Mouse (Mus musculus) midbrain, postnatal 0 days (tissue): ENCODE results near the gene Adgrl3. TPM values are rescaled to one million over a fixed set of nuclear protein-coding genes. Genes with fewer than 3 reads are reported as not detected.

ENCODE experiments used
- ATAC-seq: fragments of 200-750 bp; cut with Nextera tagmentation; 2 replicates; pipeline ENCODE4 v1.8.0; 2017; ENCODE audit warnings: moderate number of reproducible peaks, mild to moderate bottlenecking, moderate TSS enrichment, moderate library complexity; ENCODE audit not compliant: low FRiP score
- DNase-seq: peaks from one replicate; pipeline ENCODE4 v3.0.0-alpha.2; 2015; ENCODE audit warnings: low spot score
- H3K27ac ChIP-seq: fragments of 300-500 bp; sonication (generic); 2 replicates; pipeline ENCODE4 v1.5.1; 2014; ENCODE audit warnings: low read depth, mild to moderate bottlenecking, low read length, mixed read lengths
- H3K27me3 ChIP-seq: fragments of 300-500 bp; sonication (generic); 2 replicates; pipeline ENCODE4 v1.6.1; 2014; ENCODE audit warnings: low read length, control low read depth, mixed read lengths; ENCODE audit not compliant: insufficient read depth
- H3K36me3 ChIP-seq: fragments of 300-500 bp; sonication (generic); 2 replicates; pipeline ENCODE4 v1.6.1; 2014; ENCODE audit warnings: low read length, control low read depth, mixed read lengths; ENCODE audit not compliant: insufficient read depth
- H3K4me1 ChIP-seq: fragments of 300-500 bp; sonication (generic); 2 replicates; pipeline ENCODE4 v1.6.1; 2014; ENCODE audit warnings: mild to moderate bottlenecking, control low read depth, antibody characterized with exemption, low read length, mixed read lengths; ENCODE audit not compliant: insufficient read depth
- H3K4me2 ChIP-seq: fragments of 300-500 bp; sonication (generic); 2 replicates; pipeline ENCODE4 v1.6.1; 2014; ENCODE audit warnings: low read depth, mild to moderate bottlenecking, low read length, mixed read lengths; ENCODE audit not compliant: poor library complexity, severe bottlenecking
- H3K4me3 ChIP-seq: fragments of 300-500 bp; sonication (generic); 2 replicates; pipeline ENCODE4 v1.5.1; 2014; ENCODE audit warnings: low read depth, mild to moderate bottlenecking, low read length, moderate library complexity
- H3K9ac ChIP-seq: fragments of 300-500 bp; sonication (generic); replicated peaks from 2 replicates; pipeline ENCODE4 v1.6.1; 2014; ENCODE audit warnings: mild to moderate bottlenecking, low read length, moderate library complexity, mixed read lengths; ENCODE audit not compliant: poor library complexity, severe bottlenecking
- H3K9me3 ChIP-seq: fragments of 300-500 bp; sonication (generic); 2 replicates; pipeline ENCODE4 v1.6.1; 2016; ENCODE audit warnings: low read length, control low read depth
- CTCF ChIP-seq: IDR thresholded peaks from 2 replicates; pipeline ENCODE4 v1.5.1; 2016; ENCODE audit warnings: antibody characterized with exemption, mild to moderate bottlenecking
- WGBS: fragments of 180-500 bp; shearing (Covaris S2); extraction: QIAGEN DNeasy Blood & Tissue Kit; methylation state at CpG from one replicate; pipeline ENCODE4 v1.1.7; 2014; 5-methylcytosine and 5-hydroxymethylcytosine counted together
- polyA plus RNA-seq: library from polyadenylated mRNA; unstranded; fragments of >200 nt; fragmentation: Nextera tagmentation; extraction: Ambion mirVana; gene quantifications from 2 replicates; pipeline ENCODE4 v1.2.1, GENCODE M21; 2015
- total RNA-seq: library from RNA; depleted of rRNA; stranded (reverse); fragments of >200 nt; gene quantifications from 2 replicates; pipeline ENCODE4 v1.2.3, GENCODE M21; 2014

Adgrl3 gene
- total and polyA plus RNA-seq, 2 experiments from 2014 or later: 57.2 to 338 TPM

GRCm38 (mm10) chr5:81501076-81501475 lies 481.1 kb downstream of the Adgrl3 start:
- no peaks in the 10 kb centered on the region for H3K4me1 ChIP-seq
- no peaks in the 10 kb centered on the region for H3K36me3 ChIP-seq
- no peak for DNase-seq

GRCm38 (mm10) chr5:81518720-81519496 lies 499.0 kb downstream of the Adgrl3 start:
- TF ChIP-seq CTCF: no peak
- no peak for DNase-seq
- Histone ChIP-seq H3K27me3 (no peaks in the 10 kb centered on the region), H3K4me1 (peaks cover 6% of the 10 kb centered on the region; the same call in 1 of the 2 replicates), H3K4me2 (0 out of 2 replicates have a peak overlapping the region, but pooled peaks have one; percentile 9), H3K9ac (no peak overlapping the region), H3K9me3 (no peaks in the 10 kb centered on the region), H3K4me3 (no peak overlapping the region), H3K36me3 (no peaks in the 10 kb centered on the region), H3K27ac (no peak overlapping the region)
- ATAC-seq: no peak; the same call in 1 of the 2 replicates
- WGBS: 26% methylated on average over 5 of the region's 5 CpGs

More at GRCm38 (mm10) chr5:81501076-81501475, 481.1 kb downstream of the Adgrl3 start:
- Histone ChIP-seq H3K27me3 (no peaks in the 10 kb centered on the region), H3K9me3 (no peaks in the 10 kb centered on the region), H3K4me3 (no peak overlapping the region), H3K27ac (no peak overlapping the region), H3K9ac (no peak overlapping the region), H3K4me2 (no peak overlapping the region)
- ATAC-seq: no peak
- 95% methylated on average over 3 of the region's 3 CpGs for WGBS
- TF ChIP-seq CTCF: no peak

- H3K9ac ChIP-seq: no peak overlapping the region
- TF ChIP-seq CTCF: peak; percentile 83
- H3K4me2 ChIP-seq: peak overlapping the region; percentile 18; the same call in 1 of the 2 replicates
- no peak overlapping the region for H3K4me3 ChIP-seq
- 0 out of 2 replicates have a peak overlapping the region, but pooled peaks have one; percentile 26 for H3K27ac ChIP-seq
- no peak for ATAC-seq
- no peaks in the 10 kb centered on the region for H3K36me3 ChIP-seq
- DNase-seq: peak; percentile 79
- H3K27me3 ChIP-seq: no peaks in the 10 kb centered on the region
- peaks cover 6% of the 10 kb centered on the region; the same call in 1 of the 2 replicates for H3K4me1 ChIP-seq
- no peaks in the 10 kb centered on the region for H3K9me3 ChIP-seq
- WGBS: 12% methylated on average over 11 of the region's 11 CpGs
These were observed 499.8 kb downstream of the Adgrl3 start for GRCm38 (mm10) chr5:81519497-81520382.

GRCm38 (mm10) chr5:81522760-81523159 lies 502.8 kb downstream of the Adgrl3 start:
- DNase-seq (no peak), ATAC-seq (no peak)
- Histone ChIP-seq H3K4me1 (peaks cover 6% of the 10 kb centered on the region; the same call in 1 of the 2 replicates), H3K27ac (no peak overlapping the region), H3K36me3 (no peaks in the 10 kb centered on the region), H3K9ac (no peak overlapping the region), H3K9me3 (no peaks in the 10 kb centered on the region), H3K27me3 (no peaks in the 10 kb centered on the region), H3K4me2 (no peak overlapping the region), H3K4me3 (no peak overlapping the region)
- 94% methylated on average over 4 of the region's 4 CpGs for WGBS
- no peak for TF ChIP-seq CTCF

- H3K27ac ChIP-seq: no peak overlapping the region
- WGBS: 74% methylated on average over 12 of the region's 12 CpGs
These were observed 504.6 kb downstream of the Adgrl3 start for GRCm38 (mm10) chr5:81524532-81524961.

More at GRCm38 (mm10) chr5:81524532-81524961, 504.6 kb downstream of the Adgrl3 start:
- H3K27me3 ChIP-seq: no peaks in the 10 kb centered on the region
- ATAC-seq: no peak
- no peak for TF ChIP-seq CTCF
- no peak overlapping the region for H3K4me3 ChIP-seq
- no peaks in the 10 kb centered on the region for H3K36me3 ChIP-seq
- no peak overlapping the region for H3K4me2 ChIP-seq
- H3K9ac ChIP-seq: no peak overlapping the region
- no peaks in the 10 kb centered on the region for H3K9me3 ChIP-seq
- 0 out of 2 replicates have a peak, but pooled peaks cover 3% of the 10 kb centered on the region for H3K4me1 ChIP-seq
- DNase-seq: peak; percentile 30
